Mouse (Mus musculus): ENCODE data around the gene Hoxb7. TPM values are rescaled to one million over a fixed set of nuclear protein-coding genes. Genes with fewer than 3 reads are reported as not detected.

Gene Hoxb7
- total RNA-seq, 1 experiment, result 0.98 TPM

DNA sequence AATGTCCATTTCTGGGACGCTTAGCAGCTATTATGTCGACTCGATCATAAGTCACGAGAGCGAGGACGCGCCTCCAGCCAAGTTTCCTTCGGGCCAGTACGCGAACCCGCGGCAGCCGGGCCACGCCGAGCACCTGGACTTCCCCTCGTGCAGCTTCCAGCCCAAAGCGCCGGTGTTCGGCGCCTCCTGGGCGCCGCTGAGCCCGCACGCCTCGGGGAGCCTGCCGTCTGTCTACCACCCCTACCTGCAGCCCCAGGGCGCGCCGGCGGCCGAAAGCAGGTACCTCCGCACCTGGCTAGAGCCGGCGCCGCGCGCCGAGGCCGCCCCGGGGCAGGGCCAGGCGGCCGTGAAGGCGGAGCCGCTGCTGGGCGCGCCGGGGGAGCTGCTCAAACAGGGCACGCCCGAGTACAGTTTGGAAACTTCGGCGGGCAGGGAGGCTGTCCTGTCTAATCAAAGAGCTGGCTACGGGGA lies 14.8 kb upstream of the Hoxb7 start:
- Histone ChIP-seq H3K27ac (ENCODE audit: insufficient read depth, low read depth, low read length, poor library complexity, severe bottlenecking) (no peak overlapping the region), H3K36me3 (ENCODE audit: control insufficient read depth, insufficient read depth, low read length, poor library complexity, severe bottlenecking) (no peaks in the 10 kb centered on the region), H3K9ac (ENCODE audit: insufficient read depth, low read depth, low read length, poor library complexity, severe bottlenecking) (no peak overlapping the region; the same call in 1 of the 2 replicates), H3K4me3 (ENCODE audit: insufficient read depth in 1 of 2, low read depth in 1 of 2, low read length in 2 of 2, poor library complexity in 1 of 2, severe bottlenecking in 1 of 2) (peak overlapping the region; percentile 48 to 50), H3K4me1 (ENCODE audit: control insufficient read depth in 2 of 2, insufficient read depth in 2 of 2, low read length in 2 of 2, poor library complexity in 1 of 2) (peaks cover 0 to 8% of the 10 kb centered on the region in 2 experiments; a peak in 2 of 4 replicates), H3K9me3 (ENCODE audit: control insufficient read depth, insufficient read depth, low read depth, low read length) (no peaks in the 10 kb centered on the region)
- in situ Hi-C loops (cut with MboI; ENCODE audit: low sequenced_read_pairs in 2 of 2, unreplicated experiment in 2 of 2), result no loop called here
- no peak for DNase-seq (ENCODE audit: low read depth, low spot score)
- TF ChIP-seq CHD2 (IDR thresholded peaks at IDR 0.05; ENCODE audit: low read depth, low read length) (no peak), ZNF384 (IDR thresholded peaks at IDR 0.05; ENCODE audit: low read depth, low read length) (no peak), MAFK (IDR thresholded peaks at IDR 0.05; ENCODE audit: insufficient read depth, low read depth, low read length) (no peak), HCFC1 (IDR thresholded peaks at IDR 0.05; ENCODE audit: borderline replicate concordance, insufficient read depth, low read length) (no peak), ZC3H11A (IDR thresholded peaks at IDR 0.05; ENCODE audit: borderline replicate concordance, low read depth, low read length) (no peak)

DNA sequence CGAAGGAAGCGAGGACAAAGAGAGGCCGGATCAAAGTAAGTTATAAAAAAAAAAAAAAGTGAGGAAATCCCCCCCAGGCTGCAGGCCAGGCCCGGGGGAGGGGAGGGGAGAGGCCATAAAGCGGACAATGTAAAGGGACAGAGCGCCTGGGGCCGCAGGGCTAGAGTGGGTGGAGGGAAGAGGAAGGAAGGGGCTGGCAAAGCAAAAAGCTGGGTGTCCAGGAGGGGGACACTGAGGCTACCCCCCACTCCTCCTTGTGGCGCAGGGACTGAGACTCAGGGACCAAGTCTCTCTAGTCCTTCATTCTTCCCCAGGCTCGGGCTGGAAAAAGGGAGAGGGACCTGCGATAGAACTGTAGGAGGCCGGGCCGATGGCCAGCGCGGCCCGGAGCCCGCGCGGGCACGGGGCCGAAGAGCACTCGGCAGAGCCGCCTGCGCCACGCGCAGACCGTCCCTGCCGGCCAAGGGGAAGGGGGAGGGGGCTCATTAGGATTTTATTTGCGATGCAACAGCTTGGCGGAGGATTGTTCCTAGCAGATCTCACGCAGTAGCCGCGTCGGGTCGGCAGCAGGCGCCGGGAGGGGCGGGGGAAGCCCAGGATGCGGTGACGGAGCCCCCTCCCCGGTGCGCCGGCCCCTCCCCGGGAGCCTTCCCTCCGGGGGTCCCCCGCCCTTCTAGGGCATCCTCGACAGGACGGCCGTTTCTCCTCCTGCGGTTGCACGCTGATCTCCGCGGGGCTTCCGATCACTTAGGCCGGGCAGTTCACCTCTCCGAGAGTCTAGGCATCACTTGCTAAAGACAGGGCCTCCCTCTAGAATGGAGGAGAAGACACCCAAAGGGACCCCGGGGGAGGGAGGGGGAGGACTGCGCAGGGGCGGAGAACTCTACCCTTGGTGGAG lies 14.2 kb upstream of the Hoxb7 start:
- H3K9me3 ChIP-seq (ENCODE audit: control insufficient read depth, insufficient read depth, low read depth, low read length), result no peaks in the 10 kb centered on the region
- H3K36me3 ChIP-seq (ENCODE audit: control insufficient read depth, insufficient read depth, low read length, poor library complexity, severe bottlenecking), result no peaks in the 10 kb centered on the region
- TF ChIP-seq ZNF384 (IDR thresholded peaks at IDR 0.05; ENCODE audit: low read depth, low read length), result no peak
- peaks cover 0 to 8% of the 10 kb centered on the region in 2 experiments; a peak in 2 of 4 replicates for H3K4me1 ChIP-seq (ENCODE audit: control insufficient read depth in 2 of 2, insufficient read depth in 2 of 2, low read length in 2 of 2, poor library complexity in 1 of 2)
- no peak for DNase-seq (ENCODE audit: low read depth, low spot score)
- peak overlapping the region; percentile 55; the same call in 1 of the 2 replicates for H3K9ac ChIP-seq (ENCODE audit: insufficient read depth, low read depth, low read length, poor library complexity, severe bottlenecking)
- H3K4me3 ChIP-seq (ENCODE audit: insufficient read depth in 1 of 2, low read depth in 1 of 2, low read length in 2 of 2, poor library complexity in 1 of 2, severe bottlenecking in 1 of 2), result peak overlapping the region; percentile 25 to 50
- in situ Hi-C loops (cut with MboI; ENCODE audit: low sequenced_read_pairs in 2 of 2, unreplicated experiment in 2 of 2), result no loop called here
- no peak overlapping the region for H3K27ac ChIP-seq (ENCODE audit: insufficient read depth, low read depth, low read length, poor library complexity, severe bottlenecking)

DNA sequence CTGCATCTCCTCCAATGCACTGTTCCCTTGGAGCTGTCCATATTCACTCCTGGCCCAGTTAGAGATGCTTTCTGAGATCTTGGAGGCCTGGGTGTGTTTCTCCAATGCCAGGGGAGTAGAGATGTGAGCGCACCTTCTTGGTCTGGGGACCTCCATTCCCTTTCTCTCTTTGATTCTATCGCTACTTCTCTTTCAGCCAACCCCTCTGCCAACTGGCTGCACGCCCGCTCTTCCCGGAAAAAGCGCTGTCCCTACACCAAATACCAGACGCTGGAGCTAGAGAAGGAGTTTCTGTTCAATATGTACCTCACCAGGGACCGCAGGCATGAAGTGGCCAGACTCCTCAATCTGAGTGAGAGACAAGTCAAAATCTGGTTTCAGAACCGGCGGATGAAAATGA lies 12.0 kb upstream of the Hoxb7 start:
- Histone ChIP-seq H3K9ac (ENCODE audit: insufficient read depth, low read depth, low read length, poor library complexity, severe bottlenecking) (no peak overlapping the region), H3K4me3 (ENCODE audit: insufficient read depth in 1 of 2, low read depth in 1 of 2, low read length in 2 of 2, poor library complexity in 1 of 2, severe bottlenecking in 1 of 2) (no peak overlapping the region), H3K9me3 (ENCODE audit: control insufficient read depth, insufficient read depth, low read depth, low read length) (no peaks in the 10 kb centered on the region), H3K4me1 (ENCODE audit: control insufficient read depth in 2 of 2, insufficient read depth in 2 of 2, low read length in 2 of 2, poor library complexity in 1 of 2) (peaks cover 0 to 8% of the 10 kb centered on the region in 2 experiments; a peak in 2 of 4 replicates), H3K36me3 (ENCODE audit: control insufficient read depth, insufficient read depth, low read length, poor library complexity, severe bottlenecking) (no peaks in the 10 kb centered on the region), H3K27ac (ENCODE audit: insufficient read depth, low read depth, low read length, poor library complexity, severe bottlenecking) (no peak overlapping the region)
- no peak for TF ChIP-seq CHD2 (IDR thresholded peaks at IDR 0.05; ENCODE audit: low read depth, low read length)
- no peak for TF ChIP-seq ZC3H11A (IDR thresholded peaks at IDR 0.05; ENCODE audit: borderline replicate concordance, low read depth, low read length)
- no peak for TF ChIP-seq HCFC1 (IDR thresholded peaks at IDR 0.05; ENCODE audit: borderline replicate concordance, insufficient read depth, low read length)
- no peak for TF ChIP-seq ZNF384 (IDR thresholded peaks at IDR 0.05; ENCODE audit: low read depth, low read length)
- no peak for TF ChIP-seq MAFK (IDR thresholded peaks at IDR 0.05; ENCODE audit: insufficient read depth, low read depth, low read length)
- in situ Hi-C loops (cut with MboI; ENCODE audit: low sequenced_read_pairs in 2 of 2, unreplicated experiment in 2 of 2), result no loop called here
- DNase-seq (ENCODE audit: low read depth, low spot score), result no peak

DNA sequence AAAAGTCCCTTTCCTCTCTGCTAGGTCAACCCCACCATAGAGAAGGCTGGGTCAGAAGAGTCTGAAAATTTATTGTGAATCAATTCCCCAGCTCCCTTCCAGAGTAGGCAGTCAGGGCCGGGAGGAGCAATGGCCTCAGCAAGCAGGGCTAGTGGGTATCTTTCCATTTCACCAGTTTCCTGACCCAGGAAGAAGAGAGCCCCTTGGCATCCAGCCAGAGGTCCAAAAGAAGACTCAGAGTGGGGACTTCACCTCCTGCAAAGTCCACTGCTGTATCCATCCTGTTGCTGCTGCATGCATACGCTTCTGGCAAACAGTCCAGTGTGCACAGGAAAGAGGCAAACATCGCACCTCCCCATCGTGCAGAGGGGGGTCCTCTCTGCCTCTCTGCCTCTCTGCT lies 10.5 kb upstream of the Hoxb7 start:
- Histone ChIP-seq H3K9me3 (ENCODE audit: control insufficient read depth, insufficient read depth, low read depth, low read length) (no peaks in the 10 kb centered on the region), H3K9ac (ENCODE audit: insufficient read depth, low read depth, low read length, poor library complexity, severe bottlenecking) (no peak overlapping the region), H3K4me3 (ENCODE audit: insufficient read depth in 1 of 2, low read depth in 1 of 2, low read length in 2 of 2, poor library complexity in 1 of 2, severe bottlenecking in 1 of 2) (no peak overlapping the region), H3K36me3 (ENCODE audit: control insufficient read depth, insufficient read depth, low read length, poor library complexity, severe bottlenecking) (no peaks in the 10 kb centered on the region), H3K27ac (ENCODE audit: insufficient read depth, low read depth, low read length, poor library complexity, severe bottlenecking) (no peak overlapping the region), H3K4me1 (ENCODE audit: control insufficient read depth in 2 of 2, insufficient read depth in 2 of 2, low read length in 2 of 2, poor library complexity in 1 of 2) (peaks cover 0 to 4% of the 10 kb centered on the region in 2 experiments; a peak in 2 of 4 replicates)
- no peak for DNase-seq (ENCODE audit: low read depth, low spot score)
- no peak for TF ChIP-seq HCFC1 (IDR thresholded peaks at IDR 0.05; ENCODE audit: borderline replicate concordance, insufficient read depth, low read length)
- TF ChIP-seq CHD2 (IDR thresholded peaks at IDR 0.05; ENCODE audit: low read depth, low read length), result no peak
- no peak for TF ChIP-seq MAFK (IDR thresholded peaks at IDR 0.05; ENCODE audit: insufficient read depth, low read depth, low read length)
- no peak for TF ChIP-seq ZC3H11A (IDR thresholded peaks at IDR 0.05; ENCODE audit: borderline replicate concordance, low read depth, low read length)
- no peak for TF ChIP-seq ZNF384 (IDR thresholded peaks at IDR 0.05; ENCODE audit: low read depth, low read length)
- in situ Hi-C loops (cut with MboI; ENCODE audit: low sequenced_read_pairs in 2 of 2, unreplicated experiment in 2 of 2), result loop anchor here in 1 of 2 experiments (25.0 kb wide), 1 partner anchor 586 kb away; no protein-coding TSS in a partner anchor
